Mouse (Mus musculus) MEL (cell line): Measurements from ENCODE around the gene Syt7.

Experiments used
- BHLHE40 ChIP-seq: IDR thresholded peaks from 2 replicates; pipeline ENCODE4 v1.6.1; 2012; ENCODE audit warnings: low read depth, mild to moderate bottlenecking, inconsistent platforms, low read length, improper control_type of control experiment, borderline replicate concordance
- KAT2A ChIP-seq: conservative IDR thresholded peaks from 2 replicates; pipeline ENCODE4 v1.6.1; 2012; ENCODE audit warnings: low read depth, low read length, improper control_type of control experiment, inconsistent platforms
- SIN3A ChIP-seq: IDR thresholded peaks from 2 replicates; pipeline ENCODE4 v1.6.1; 2012; ENCODE audit warnings: low read length, improper control_type of control experiment, inconsistent platforms

DNA sequence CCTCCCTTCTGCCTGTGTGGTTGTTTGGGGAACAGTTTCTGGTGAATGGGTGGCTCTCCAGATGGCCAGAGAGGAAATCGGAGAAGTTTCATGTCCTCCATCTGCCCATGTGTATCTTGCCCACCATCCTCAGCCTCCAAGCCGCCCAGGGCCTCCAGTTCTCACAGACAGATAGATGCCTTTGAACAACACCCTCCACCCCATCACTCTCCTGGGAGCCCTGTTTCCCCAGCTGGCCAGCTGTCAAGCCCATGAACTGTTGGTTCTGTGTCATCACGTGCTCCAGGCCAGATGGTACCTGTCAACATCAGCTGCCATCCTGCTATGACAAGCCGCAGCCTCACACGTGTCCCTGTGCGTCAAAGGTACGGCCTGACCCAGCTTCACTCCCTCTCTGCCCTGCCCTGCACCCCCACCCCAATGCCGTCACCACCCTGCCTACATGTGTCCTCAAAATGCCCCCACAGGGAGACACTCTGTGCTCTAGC lies 80.3 kb downstream of the Syt7 start:
- TF ChIP-seq SIN3A (no peak), BHLHE40 (no peak), KAT2A (no peak)
